Mouse (Mus musculus): ENCODE data around the gene Arhgap9. TPM values are rescaled to one million over a fixed set of nuclear protein-coding genes. Genes with fewer than 3 reads are reported as not detected.
A peak's percentile ranks its signal among the peaks of the same experiment; 100 is the strongest.

Arhgap9 gene
- total RNA-seq, 2 experiments from 2014 or later: 3.0 to 3.4 TPM

DNA sequence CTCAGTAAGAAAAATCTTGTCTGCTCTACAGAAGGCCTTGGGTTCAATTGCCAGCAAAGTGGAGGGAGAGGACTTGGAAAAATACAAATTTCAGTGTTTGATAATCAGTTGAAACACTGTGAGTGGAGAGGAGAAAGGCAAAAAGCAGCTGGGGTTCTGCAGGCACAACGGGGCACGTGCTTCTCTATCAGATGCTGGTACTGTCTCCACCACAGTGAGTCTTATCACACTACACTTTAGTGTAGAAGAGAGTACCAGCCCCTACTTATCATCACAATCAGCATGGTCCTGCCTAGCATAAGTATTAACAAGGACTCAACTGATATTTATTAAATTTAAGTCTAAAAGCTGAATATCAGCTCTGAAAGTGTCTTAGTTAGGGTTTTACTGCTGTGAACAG is 4.5 kb upstream of the Arhgap9 start:
- intact Hi-C loops (cut with DNase I): no loop called here
- no peak for DNase-seq (ENCODE audit: low spot score)

DNA sequence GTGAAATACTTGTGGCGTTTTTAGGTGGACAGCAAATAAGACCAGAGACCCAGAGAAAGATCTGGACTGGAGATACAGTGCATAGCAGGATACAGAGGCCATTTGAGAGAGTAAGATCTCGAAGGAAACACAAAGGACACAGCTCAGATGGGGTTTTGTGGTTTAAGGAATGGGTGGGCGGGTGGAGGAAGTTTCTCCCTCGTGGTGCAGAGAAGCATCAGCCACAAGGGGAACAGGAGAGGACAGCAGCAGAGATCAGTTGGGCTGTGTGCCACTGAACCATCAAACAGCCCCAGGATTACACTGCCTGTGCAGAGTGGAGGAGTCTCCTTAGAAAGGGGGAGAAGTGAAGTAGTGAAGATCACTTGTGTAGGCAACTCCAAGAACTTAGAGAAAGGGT is 3.8 kb upstream of the Arhgap9 start:
- DNase-seq (ENCODE audit: low spot score): no peak
- intact Hi-C loops (cut with DNase I): no loop called here

DNA sequence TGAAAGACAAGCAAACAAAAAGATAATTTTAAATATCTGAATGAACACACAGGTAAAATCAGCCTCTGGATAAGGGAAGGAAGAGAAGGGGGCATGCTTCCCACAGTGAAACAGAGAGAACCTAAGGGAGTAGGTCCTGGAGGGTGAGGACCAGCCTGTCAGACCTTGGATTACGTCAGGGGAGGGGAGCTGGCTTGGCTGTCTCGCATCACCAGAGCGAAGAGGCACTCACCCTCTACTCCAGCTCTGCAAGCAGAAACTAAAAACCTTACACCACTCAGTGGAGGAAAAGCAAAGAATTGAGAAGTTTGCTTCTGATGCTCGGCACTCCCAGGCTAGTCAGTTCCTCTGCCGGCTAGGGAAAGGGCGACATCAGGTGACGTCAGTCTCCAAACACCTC is 1.8 kb upstream of the Arhgap9 start:
- intact Hi-C loops (cut with DNase I): no loop called here
- DNase-seq (ENCODE audit: low spot score): no peak

DNA sequence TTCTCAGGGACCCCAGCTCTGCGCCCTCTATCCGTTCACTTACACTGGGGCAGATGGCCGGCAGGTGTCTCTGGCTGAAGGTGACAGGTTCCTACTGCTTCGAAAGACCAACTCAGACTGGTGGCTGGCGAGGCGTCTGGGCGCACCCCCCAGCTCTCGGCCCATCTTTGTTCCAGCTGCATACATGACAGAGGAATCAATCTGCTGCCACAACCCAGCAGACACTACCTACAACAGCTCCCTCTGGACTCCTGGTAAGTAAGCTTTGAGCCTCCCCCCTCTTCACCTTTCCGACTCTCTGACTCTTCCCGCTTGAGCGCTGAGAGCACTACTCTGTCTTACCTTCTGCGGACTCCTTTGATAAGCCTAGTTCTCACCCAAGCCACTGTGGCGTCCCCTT is 414 bp downstream of the Arhgap9 start:
- DNase-seq (ENCODE audit: low spot score): no peak
- intact Hi-C loops (cut with DNase I): no loop called here

DNA sequence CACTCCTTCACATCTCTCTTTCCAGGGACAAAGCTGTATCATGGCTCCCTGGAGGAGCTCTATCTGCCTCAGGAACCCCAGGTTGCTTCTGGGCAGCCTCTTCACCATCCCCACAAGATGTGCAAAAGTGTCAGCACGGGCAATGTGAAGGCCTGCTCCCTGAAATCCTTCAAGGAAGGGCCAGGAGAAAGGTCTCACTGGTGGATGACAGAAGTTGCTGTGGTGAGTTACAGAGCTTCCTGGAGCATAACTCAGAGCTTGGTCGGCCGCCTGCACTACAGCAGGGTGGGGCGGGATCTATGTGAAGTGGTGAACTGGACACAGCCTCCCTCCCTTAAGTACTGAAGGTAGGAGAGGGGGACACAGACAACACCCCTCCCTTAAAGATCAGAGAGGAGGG is 905 bp downstream of the Arhgap9 start:
- intact Hi-C loops (cut with DNase I): no loop called here
- no peak for DNase-seq (ENCODE audit: low spot score)

DNA sequence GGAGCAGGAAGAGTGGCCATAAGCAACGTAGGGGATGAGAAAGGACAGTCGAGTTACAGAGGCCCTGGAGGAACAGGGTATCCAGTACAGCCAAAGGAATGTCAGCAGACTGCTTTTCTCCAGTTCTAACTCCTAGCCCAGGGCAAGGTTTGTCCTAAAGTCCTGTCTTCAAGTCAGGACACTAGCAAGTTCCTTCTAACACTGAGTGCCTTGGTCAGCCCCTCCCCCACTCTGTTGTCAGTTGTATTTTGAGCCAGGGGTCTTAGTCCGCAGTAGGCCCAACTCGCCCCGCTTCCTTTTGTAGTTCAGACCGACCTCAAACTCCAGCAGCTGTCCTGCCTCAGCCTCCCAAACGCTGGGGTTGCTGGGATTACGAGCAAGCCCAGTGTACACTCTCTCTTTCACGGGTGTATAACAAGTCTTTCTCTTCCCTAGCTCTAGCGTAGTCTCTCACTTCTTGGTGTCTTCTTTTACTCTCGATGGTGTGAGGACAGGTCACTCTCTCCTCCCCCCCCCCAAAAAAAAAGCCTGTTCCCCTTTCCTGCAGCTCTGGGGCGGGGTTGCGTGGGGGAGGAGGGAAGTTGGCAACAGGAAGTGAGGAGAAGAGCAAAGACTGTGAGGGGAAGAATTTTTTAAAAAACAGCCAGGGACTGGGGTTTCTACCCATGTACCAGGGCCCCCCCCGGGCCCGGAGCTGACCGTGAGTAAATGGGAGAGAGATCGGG is 1.5 kb downstream of the Arhgap9 start:
- intact Hi-C loops (cut with DNase I): no loop called here
- DNase-seq (ENCODE audit: low spot score): no peak

DNA sequence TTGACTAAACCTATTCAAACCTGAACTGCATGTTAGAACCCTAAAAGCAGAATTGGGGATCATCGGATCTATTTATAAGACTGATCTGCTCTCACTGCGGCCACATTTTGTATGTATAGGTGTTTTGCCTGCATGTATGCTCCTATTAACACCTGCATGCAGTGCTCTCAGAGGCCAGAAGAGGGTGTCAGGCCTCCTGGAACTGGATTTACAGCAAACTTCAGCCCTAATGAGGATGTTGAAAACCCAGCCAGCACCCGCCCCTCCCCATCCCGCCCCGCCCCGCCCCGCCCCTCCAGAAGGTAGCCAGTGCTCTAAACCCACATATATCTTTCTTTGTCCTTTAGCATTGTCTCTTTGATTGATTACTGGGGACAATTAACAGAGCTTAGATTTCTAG is 2.7 kb downstream of the Arhgap9 start:
- no peak for DNase-seq (ENCODE audit: low spot score)
- intact Hi-C loops (cut with DNase I): no loop called here

DNA sequence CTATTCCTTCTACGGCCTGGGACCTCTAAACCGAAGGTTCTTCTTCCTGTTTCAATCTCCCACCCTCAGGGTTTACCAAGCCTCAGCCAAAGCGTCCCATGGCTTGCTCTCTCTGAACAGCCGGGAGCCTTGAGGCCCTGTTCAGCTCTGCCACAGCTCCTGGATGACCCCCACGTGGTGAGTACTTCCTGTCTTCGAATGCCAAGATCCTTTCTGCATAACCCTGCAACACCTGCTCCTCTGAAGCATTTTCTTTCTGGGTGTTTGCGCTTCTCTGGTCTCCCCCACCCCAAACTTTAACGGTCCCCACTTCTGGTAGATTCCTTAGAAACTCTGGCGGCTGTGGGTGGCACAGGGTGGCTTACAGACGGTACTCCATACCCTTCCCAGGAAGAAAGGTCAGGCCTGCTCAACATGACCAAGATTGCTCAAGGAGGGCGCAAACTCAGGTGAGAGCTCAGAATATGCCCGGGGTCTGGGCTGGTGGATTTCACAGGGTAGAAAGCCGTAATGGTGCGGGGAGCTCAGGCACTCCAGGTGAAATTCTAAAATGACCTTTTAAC is 3.8 kb downstream of the Arhgap9 start:
- no peak for DNase-seq (ENCODE audit: low spot score)
- intact Hi-C loops (cut with DNase I): no loop called here

DNA sequence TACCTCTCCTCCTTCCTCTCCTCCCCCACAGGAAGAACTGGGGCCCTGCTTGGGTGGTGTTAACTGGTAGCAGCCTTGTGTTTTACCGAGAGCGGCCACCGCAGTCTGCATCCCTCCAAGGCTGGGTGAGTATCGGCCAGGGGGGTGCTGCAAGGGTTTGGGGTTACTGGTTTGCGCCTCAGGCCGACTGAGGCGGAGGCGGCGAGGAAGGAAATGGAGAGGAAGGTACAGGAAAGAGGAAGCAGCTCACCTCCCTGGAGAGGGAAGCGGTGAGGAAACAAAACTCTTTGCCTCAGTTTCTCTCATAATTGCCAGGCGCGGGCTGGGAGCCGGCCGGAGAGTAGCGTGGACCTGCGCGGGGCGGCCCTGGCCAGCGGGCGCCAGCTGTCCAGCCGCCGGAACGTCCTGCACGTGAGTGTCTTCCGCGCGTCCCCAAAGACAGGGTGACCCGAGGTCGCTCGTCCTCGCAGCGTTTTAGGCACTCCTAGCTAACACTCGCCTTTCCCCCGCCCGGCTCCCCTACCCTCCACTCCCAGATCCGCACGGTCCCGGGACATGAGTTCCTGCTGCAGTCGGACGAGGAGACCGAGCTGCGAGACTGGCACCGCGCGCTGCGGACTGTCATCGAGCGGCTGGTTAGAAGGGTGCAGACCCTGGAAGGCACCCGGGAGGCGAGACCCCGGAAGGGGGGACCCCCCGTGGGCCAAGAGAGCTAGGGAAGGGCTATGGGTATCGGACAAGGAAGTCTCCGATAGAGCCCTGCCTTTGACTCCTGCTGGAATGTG is 4.4 kb downstream of the Arhgap9 start:
- intact Hi-C loops (cut with DNase I): no loop called here
- DNase-seq (ENCODE audit: low spot score): no peak

DNA sequence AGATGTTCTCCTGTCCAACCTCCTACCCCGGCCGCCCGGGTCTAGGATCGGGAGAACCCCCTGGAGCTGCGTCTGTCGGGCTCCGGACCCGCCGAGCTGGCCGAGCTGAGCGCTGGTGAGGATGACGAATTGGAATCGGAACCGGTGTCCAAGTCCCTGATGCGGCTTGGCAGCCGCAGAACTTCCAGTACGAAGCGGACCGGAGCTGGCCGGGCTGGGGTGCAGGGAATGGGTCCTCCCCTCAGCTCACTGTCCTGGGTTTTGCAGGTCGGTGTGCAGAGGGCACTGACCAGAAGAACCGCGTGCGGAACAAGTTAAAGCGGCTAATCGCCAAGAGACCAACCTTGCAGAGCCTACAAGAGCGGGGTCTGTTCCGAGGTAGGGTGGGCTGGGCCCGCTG is 5.1 kb downstream of the Arhgap9 start:
- intact Hi-C loops (cut with DNase I): no loop called here
- no peak for DNase-seq (ENCODE audit: low spot score)

DNA sequence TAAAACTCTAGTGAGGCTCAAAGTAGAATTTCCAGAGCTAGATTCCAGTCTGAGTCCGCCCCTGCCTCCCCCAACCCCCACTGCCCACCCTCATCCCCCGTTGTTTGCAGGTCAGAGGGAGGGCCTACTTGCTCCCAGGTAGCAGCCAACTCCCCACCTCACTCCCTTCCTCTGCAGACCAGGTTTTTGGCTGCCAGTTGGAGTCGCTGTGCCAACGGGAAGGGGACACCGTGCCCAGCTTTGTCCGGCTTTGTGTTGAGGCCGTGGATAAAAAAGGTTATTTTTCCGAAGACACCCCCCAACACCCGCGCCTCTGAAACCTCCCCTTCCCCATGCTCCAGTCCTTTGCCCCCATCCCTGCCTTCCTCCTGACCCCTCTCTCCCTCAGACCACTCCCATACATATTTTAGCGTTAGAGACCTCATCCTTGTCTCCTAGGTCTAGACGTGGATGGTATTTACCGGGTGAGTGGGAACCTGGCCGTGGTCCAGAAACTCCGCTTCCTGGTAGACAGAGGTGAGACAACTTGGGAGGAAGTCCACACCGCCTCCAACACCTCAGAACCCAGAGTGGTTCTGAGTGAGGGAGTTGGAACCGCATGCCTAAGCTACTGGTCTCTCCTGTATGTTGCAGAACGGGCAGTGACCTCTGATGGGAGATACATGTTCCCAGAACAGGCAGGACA is 5.8 kb downstream of the Arhgap9 start:
- intact Hi-C loops (cut with DNase I): no loop called here
- no peak for DNase-seq (ENCODE audit: low spot score)

DNA sequence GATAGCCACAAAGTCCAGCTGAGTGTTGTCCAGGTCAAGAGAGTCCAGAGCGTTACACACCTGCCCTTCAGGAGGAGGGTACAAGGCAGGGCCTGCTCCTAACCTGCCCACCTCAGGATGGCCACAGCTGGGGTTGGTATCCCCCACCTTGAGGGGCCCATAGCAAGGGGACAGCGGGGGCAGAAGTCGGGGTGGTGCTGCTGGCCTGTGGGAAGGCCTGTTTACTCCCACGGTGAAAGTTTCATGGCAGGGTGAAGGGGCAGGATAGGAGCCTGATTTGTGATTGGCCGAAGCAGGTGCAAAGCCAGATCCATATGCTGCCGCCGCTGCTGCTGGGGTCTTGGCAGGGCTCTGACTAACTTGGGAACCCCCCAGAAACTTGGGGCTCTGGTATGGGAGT is 8.4 kb downstream of the Arhgap9 start:
- no peak for DNase-seq (ENCODE audit: low spot score)
- intact Hi-C loops (cut with DNase I): no loop called here

DNA sequence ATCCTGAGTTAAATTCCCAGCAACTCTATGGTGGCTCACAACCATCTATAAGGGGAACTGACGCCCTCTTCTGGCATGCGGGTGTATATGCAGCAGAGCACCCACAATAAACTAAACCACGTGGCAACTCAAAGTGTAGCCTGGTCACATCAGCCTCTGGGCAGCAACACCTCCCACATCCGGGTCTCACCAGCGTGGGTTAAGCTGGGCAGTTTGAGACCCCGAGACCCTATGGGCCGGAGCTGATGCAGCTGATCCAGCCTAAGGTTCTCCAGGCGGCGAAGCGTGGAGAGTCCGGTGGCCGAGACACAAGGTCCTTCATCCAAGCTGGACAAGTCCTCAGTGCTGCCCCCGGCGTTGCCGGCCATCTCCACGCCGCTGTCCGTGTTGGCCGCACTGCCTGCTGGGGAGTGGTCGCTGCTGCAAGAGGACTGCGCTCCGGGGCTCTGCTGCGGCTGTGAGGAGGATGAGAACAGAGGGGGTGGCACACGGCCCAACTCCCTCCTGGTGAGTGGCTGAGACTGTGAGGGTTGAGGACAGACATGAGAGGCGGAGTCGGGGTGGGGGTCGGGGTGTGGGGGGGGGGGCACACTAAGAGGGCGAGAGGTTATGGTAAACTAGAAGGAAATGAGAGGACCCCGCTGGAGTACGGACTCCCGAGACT is 10.6 kb downstream of the Arhgap9 start:
- DNase-seq (ENCODE audit: low spot score): no peak
- intact Hi-C loops (cut with DNase I): no loop called here

DNA sequence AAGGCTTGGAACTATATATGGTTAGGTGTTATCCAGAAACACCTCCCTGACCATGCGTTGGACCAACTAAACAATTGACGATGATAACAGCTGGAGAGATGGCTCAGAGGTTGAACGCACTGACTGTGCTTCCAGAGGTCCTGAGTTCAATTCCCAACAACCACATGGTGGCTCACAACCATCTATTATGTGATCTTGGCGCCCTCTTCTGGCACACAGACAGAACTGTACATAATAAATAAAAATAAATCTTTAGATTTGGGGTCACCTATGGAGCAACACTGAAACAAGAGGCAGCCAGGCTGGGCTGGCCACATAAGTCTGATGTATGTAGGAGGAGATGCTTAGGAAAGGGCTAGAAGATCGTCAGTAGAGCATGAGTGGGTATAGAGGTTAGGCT is 11.4 kb downstream of the Arhgap9 start:
- DNase-seq (ENCODE audit: low spot score): no peak
- intact Hi-C loops (cut with DNase I): no loop called here

DNA sequence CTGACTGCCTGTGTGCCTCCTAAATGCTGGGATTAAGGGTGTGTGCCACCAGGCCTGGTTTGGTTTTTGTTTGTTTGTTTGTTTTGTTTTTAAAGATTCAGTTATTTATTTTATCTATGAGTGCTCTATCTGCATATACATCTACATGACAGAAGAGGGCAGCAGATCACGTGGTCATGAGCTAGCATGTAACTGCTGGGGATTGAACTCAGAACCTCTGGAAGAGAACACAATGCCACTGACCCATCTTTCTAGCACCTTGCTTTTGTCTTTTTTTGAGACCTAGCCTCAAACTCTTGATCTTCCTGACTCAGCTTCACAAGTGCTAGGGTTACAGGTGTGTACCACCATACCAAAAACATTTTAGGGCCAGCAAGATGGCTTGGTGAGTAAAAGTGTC is 13.5 kb downstream of the Arhgap9 start:
- no peak for DNase-seq (ENCODE audit: low spot score)
- intact Hi-C loops (cut with DNase I): no loop called here

DNA sequence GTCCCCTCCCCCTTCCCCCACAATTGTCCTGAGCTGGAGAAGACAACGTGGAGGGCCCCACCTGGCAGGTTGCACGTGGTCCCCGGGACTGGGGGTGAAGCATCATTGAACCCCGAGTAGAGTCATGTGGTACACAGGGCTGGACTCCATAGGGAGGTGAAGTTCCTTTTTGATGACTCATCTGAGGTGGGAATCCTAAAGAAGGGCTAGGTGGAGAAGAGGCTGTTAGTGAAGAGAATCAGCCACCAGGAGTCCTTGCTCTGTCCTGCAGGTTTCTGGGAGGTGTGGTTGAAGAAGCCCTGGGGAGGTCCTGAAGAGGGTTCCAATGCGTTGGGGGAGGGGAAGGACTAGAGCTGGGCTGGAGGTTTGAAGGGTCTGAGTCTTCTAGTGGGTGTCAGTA is 15.2 kb downstream of the Arhgap9 start:
- DNase-seq (ENCODE audit: low spot score): no peak
- intact Hi-C loops (cut with DNase I): no loop called here

DNA sequence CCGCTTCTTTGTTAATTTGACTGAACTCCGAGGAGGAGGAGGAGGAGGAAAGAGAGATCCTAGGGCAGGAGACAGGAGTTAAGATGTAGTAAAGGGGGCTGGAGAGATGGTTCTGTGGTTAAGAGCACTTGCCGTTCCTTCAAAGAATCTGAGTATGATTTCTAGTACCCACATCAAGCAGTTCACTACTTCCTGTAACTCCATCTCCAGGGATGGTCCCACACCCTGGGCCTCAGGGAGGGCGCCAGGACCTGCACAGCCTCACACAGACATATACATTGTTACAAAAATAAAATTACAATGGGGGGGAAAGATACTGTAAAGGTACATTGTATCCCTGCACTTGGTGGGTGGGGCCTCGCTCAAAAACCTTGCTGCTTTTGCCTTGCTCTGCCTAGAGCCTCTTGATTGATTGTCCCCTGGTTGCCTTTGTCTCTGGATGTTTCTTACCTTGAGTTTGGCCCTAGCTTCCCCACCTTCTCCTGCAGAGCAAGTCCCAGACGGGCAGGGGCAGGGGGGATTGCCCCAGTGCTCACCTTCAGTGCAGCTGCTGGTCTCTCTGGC is 15.9 kb downstream of the Arhgap9 start:
- intact Hi-C loops (cut with DNase I): no loop called here
- no peak for DNase-seq (ENCODE audit: low spot score)

DNA sequence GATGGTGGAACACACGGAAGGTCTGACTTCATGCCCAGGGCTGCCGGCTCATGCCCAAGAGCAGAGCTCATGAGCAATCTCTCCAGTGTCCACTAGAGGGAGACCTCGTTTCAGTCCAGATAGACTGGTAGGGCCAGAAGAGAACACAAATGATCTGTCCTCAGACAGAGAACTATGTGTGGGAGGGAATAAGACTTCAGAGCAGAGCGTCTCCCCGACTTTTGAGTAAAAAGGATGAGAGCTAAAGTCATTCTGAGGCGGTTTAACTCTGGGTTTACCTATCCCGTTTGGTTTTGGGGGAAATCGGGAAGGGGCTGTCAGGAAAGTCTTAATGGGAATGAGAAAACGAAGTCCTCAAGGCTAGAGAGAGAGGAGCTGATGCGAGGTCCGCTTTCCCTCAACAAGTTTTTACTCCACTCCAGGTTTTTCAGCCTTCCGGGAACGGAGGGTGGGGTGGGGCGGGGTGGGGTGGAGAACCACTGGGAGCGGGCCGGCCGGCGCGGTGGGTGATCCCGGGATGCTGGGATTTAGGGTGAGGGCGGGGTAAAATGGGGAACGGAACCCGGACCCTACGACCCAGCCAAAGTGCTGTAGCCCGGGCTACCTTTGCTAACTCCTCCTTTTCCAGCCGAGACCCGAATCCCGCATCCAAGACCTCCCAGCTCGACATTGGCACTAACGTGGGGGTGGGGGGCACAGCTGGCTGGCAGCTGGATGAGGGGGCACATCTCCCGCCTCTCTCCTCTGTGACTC is 17.3 kb downstream of the Arhgap9 start:
- DNase-seq (ENCODE audit: low spot score): peak; percentile 66
- intact Hi-C loops (cut with DNase I): no loop called here

Measured in heart, postnatal 25 days (tissue).